ENCODE assay signal across 9 mouse cellular contexts in the genomic region with DNA sequence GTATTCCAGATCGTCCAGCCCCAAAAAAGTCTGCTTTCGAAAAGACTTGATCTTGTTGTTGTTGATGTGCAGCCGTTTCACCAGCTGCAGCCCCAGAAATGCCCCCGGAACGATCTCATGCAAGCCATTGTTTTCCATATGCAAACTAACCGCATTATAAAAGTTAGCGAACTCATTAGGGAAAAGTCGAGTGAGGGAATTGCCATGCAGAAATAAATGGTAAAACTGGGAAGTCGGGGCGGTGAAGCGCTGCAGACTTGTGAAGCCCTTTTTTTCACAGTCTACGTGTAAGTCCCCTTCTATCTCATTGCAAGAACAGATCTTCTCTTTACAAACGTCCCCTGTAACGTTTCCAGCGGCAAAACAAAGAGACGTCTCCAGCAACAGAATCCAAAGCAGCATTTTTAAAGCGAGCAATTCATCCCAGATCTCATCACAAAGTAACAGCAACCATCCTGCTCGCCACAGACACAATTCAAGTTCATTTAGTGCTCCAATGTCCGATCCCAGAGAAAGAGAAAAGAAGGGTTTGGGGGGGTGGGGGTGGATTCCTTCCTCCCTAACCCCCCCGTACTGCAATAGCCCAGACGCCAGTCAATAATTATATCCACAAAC. TPM values are rescaled to one million over a fixed set of nuclear protein-coding genes. Genes with fewer than 3 reads are reported as not detected.
DNase-seq lines count a peak whose midpoint lies in the region; ATAC-seq and TF ChIP-seq lines count a peak whose summit lies in the region.
"Had no signal": no experiment of that assay in that cellular context is flagged by ENCODE, and none has a peak within 500 bp of the region (broad histone marks: within the 10 kb centered on the region; RNA-seq: fewer than 3 reads in every experiment).

No protein-coding gene starts in this region.

- H3K4me3 ChIP-seq in heart, embryonic 13.5 days = peak overlapping the region; percentile 50
- H3K4me3 ChIP-seq in heart, adult 2 months = no peak overlapping the region
- H3K4me3 ChIP-seq in cerebellum, adult 2 months (replicated peaks; ENCODE audit: insufficient read depth, low read depth, low read length) = peak overlapping the region; percentile 70

- H3K27me3 ChIP-seq in heart, embryonic 13.5 days (replicated peaks) = peaks cover 47% of the 10 kb centered on the region
- H3K27me3 ChIP-seq in heart, adult 2 months (ENCODE audit: control insufficient read depth, insufficient read depth, low read length) = peaks cover 6% of the 10 kb centered on the region
- no peaks in the 10 kb centered on the region for H3K27me3 ChIP-seq in cerebellum, adult 2 months (ENCODE audit: control insufficient read depth, insufficient read depth, low read length)
- H3K27me3 ChIP-seq: CH12.LX had no signal

- H3K9me3 ChIP-seq in heart, embryonic 13.5 days = no peaks in the 10 kb centered on the region

- H3K9ac ChIP-seq in heart, embryonic 13.5 days = no peak overlapping the region
- no peak overlapping the region for H3K9ac ChIP-seq in heart, adult 2 months (ENCODE audit: low read depth, low read length)

- no peak for TF ChIP-seq POLR2A in heart, adult 2 months (IDR thresholded peaks at IDR 0.05; ENCODE audit: insufficient read depth, low read depth, low read length)
- TF ChIP-seq POLR2A in cerebellum, adult 2 months (IDR thresholded peaks at IDR 0.05; ENCODE audit: borderline replicate concordance, insufficient read depth, low read length) = no peak

- TF ChIP-seq CTCF in heart, adult 2 months (IDR thresholded peaks at IDR 0.05) = no peak
- TF ChIP-seq CTCF in cerebellum, adult 2 months (IDR thresholded peaks at IDR 0.05; ENCODE audit: borderline replicate concordance, insufficient read depth, low read depth, low read length) = no peak

- intact Hi-C loops in heart, adult 2 months (cut with DNase I) = no loop called here

- no peak for DNase-seq in heart, adult 2 months
- DNase-seq in cerebellum, adult 2 months = peak in 1 of 2 experiments; percentile 53
- DNase-seq in frontal cortex, postnatal 36 days (ENCODE audit: low spot score in 2 of 2) = peak; percentile 38 to 44
- DNase-seq in mesoderm, embryonic 11.5 days (ENCODE audit: low read depth, low spot score) = peak; percentile 3
- DNase-seq in adrenal gland, adult (ENCODE audit: inconsistent age in 2 of 2, low spot score in 1 of 2) = no peak
- DNase-seq in urinary bladder, postnatal 14 days (ENCODE audit: low spot score) = no peak
- no peak for DNase-seq in lung, postnatal 36 days

- peaks cover 30% of the 10 kb centered on the region for H3K4me1 ChIP-seq in heart, embryonic 13.5 days
- no peaks in the 10 kb centered on the region; the same call in 1 of the 2 replicates for H3K4me1 ChIP-seq in heart, adult 2 months (ENCODE audit: control insufficient read depth, insufficient read depth, low read length)
- H3K4me1 ChIP-seq in cerebellum, adult 2 months (ENCODE audit: control insufficient read depth, insufficient read depth, low read length) = no peaks in the 10 kb centered on the region

- no peak for TF ChIP-seq EP300 in heart, adult 2 months (IDR thresholded peaks at IDR 0.05; ENCODE audit: insufficient read depth, low read depth, low read length)

- no peak overlapping the region for H3K27ac ChIP-seq in heart, embryonic 13.5 days (replicated peaks)
- no peak overlapping the region for H3K27ac ChIP-seq in heart, adult 2 months
- H3K27ac ChIP-seq in cerebellum, adult 2 months (ENCODE audit: insufficient read depth, low read length) = peak overlapping the region; percentile 58

- no peak for ATAC-seq in heart, embryonic 13.5 days (ENCODE audit: extremely low read depth, insufficient number of reproducible peaks, low FRiP score, low TSS enrichment)

- 4% methylated on average over 21 of the region's 21 CpGs for WGBS in heart, embryonic 13.5 days
- WGBS in heart, adult 2 months = 4% methylated on average over 21 of the region's 21 CpGs
- under 1% methylated on average over 21 of the region's 21 CpGs for WGBS in cerebellum, adult 2 months

- H3K4me2 ChIP-seq in heart, embryonic 13.5 days = peak overlapping the region; percentile 78

- H3K36me3 ChIP-seq in heart, embryonic 13.5 days = no peaks in the 10 kb centered on the region
- no peaks in the 10 kb centered on the region for H3K36me3 ChIP-seq in heart, adult 2 months (ENCODE audit: control insufficient read depth, insufficient read depth, low read length)

- H3K79me2 ChIP-seq in heart, adult 2 months (replicated peaks; ENCODE audit: control insufficient read depth, insufficient read depth, low read length) = no peaks in the 10 kb centered on the region

RNA-seq across cellular contexts. Expression of a gene that starts 1.0 kb away (rescaled TPM):
- polyA plus RNA-seq in heart, embryonic 13.5 days (2015; fragmentation: Nextera tagmentation; extraction: Ambion mirVana) = 0.14 and 0.17 TPM in 2 replicates
- total RNA-seq in heart, adult 2 months (2021) = not detected
- polyA plus RNA-seq in heart, adult 2 months (2012; rRNA removed) = not detected in 2 replicates
- 34.6 and 36.7 TPM in 2 replicates for polyA plus RNA-seq in cerebellum, adult 2 months (2012; rRNA removed)
- total RNA-seq: CH12.LX had no signal

Comparison
In these comparisons a context has a peak if more than half of its experiments do, and no peak if none do; other contexts are left out.
1. DNase-seq: peak in frontal cortex, postnatal 36 days (2 of 2) and mesoderm, embryonic 11.5 days (single experiment); none in heart, adult 2 months (0 of 2), adrenal gland, adult (0 of 2), urinary bladder, postnatal 14 days (single experiment) and lung, postnatal 36 days (single experiment).
2. RNA of a gene that starts 1.0 kb away (polyA plus RNA-seq): 34.6 to 36.7 TPM in cerebellum, adult 2 months; 0.14 to 0.17 TPM in heart, embryonic 13.5 days and not detected in heart, adult 2 months; every median in the first group is over 10 times any median in the second.